Mouse (Mus musculus) 3T3-L1 (cell line): ENCODE results near the gene Spats2l.

Experiments used
- DNase-seq: peaks from one replicate; pipeline ENCODE4 v3.0.0-alpha.2; 2015; ENCODE audit warnings: low read depth, low spot score

Gene Spats2l

GRCm38 (mm10) chr1:57774001-57774667, at the start of gene Spats2l:
Spats2l (plus strand) TSS chr1:57774162.
- DNase-seq = no peak

- DNase-seq = no peak
Measured at GRCm38 (mm10) chr1:57725268-57725667, 48.7 kb upstream of the Spats2l start.

- DNase-seq = no peak
Measured at GRCm38 (mm10) chr1:57735877-57736276, 38.1 kb upstream of the Spats2l start.

GRCm38 (mm10) chr1:57741740-57742139, 32.2 kb upstream of the Spats2l start:
- DNase-seq = no peak

- no peak for DNase-seq
Measured at GRCm38 (mm10) chr1:57742266-57742665, 31.7 kb upstream of the Spats2l start.

- no peak for DNase-seq
Measured at GRCm38 (mm10) chr1:57751781-57752180, 22.2 kb upstream of the Spats2l start.

- DNase-seq = no peak
Measured at GRCm38 (mm10) chr1:57766396-57766795, 7.6 kb upstream of the Spats2l start.

- no peak for DNase-seq
Measured at GRCm38 (mm10) chr1:57773326-57773725, 636 bp upstream of the Spats2l start.

- DNase-seq = no peak
Measured at GRCm38 (mm10) chr1:57774668-57775495, 920 bp downstream of the Spats2l start.

- DNase-seq = no peak
Measured at GRCm38 (mm10) chr1:57775496-57775790, 1.5 kb downstream of the Spats2l start.

- no peak for DNase-seq
Measured at GRCm38 (mm10) chr1:57776671-57777281, 2.8 kb downstream of the Spats2l start.

GRCm38 (mm10) chr1:57784300-57784699, 10.3 kb downstream of the Spats2l start:
- DNase-seq = no peak

- no peak for DNase-seq
Measured at GRCm38 (mm10) chr1:57789831-57790230, 15.9 kb downstream of the Spats2l start.

- no peak for DNase-seq
Measured at GRCm38 (mm10) chr1:57792212-57792611, 18.2 kb downstream of the Spats2l start.

- DNase-seq = no peak
Measured at GRCm38 (mm10) chr1:57795838-57796237, 21.9 kb downstream of the Spats2l start.

GRCm38 (mm10) chr1:57799398-57799797, 25.4 kb downstream of the Spats2l start:
- DNase-seq = no peak

GRCm38 (mm10) chr1:57800846-57801245, 26.9 kb downstream of the Spats2l start:
- DNase-seq = no peak

- DNase-seq = no peak
Measured at GRCm38 (mm10) chr1:57806126-57806525, 32.2 kb downstream of the Spats2l start.

GRCm38 (mm10) chr1:57807882-57808281, 33.9 kb downstream of the Spats2l start:
- DNase-seq = no peak

- no peak for DNase-seq
Measured at GRCm38 (mm10) chr1:57810221-57810620, 36.3 kb downstream of the Spats2l start.

GRCm38 (mm10) chr1:57817103-57817502, 43.1 kb downstream of the Spats2l start:
- no peak for DNase-seq

- DNase-seq = no peak
Measured at GRCm38 (mm10) chr1:57820428-57820997, 46.6 kb downstream of the Spats2l start.
